Mouse (Mus musculus) stomach, postnatal 0 days (tissue): ENCODE results near the gene Cds2. TPM values are rescaled to one million over a fixed set of nuclear protein-coding genes. Genes with fewer than 3 reads are reported as not detected.
A peak's percentile ranks its signal among the peaks of the same experiment; 100 is the strongest.

Experiments used
- ATAC-seq: fragments of 200-750 bp; cut with Nextera tagmentation; 2 replicates; pipeline ENCODE4 v1.8.0; 2017; ENCODE audit not compliant: low FRiP score, low TSS enrichment
- DNase-seq: peaks from one replicate; pipeline ENCODE4 v3.0.0-alpha.2; 2016; ENCODE audit warnings: low spot score
- H3K27ac ChIP-seq: fragments of 300-500 bp; sonication (generic); replicated peaks from 2 replicates; pipeline ENCODE4 v1.5.1; 2014; ENCODE audit warnings: mild to moderate bottlenecking, control low read depth
- H3K27me3 ChIP-seq: fragments of 300-500 bp; sonication (generic); 2 replicates; pipeline ENCODE4 v1.6.1; 2014; ENCODE audit warnings: low read length; ENCODE audit not compliant: control insufficient read depth, insufficient read depth
- H3K36me3 ChIP-seq: fragments of 300-500 bp; sonication (generic); 2 replicates; pipeline ENCODE4 v1.6.1; 2014; ENCODE audit warnings: low read length, mixed read lengths; ENCODE audit not compliant: control insufficient read depth, insufficient read depth
- H3K4me1 ChIP-seq: fragments of 300-500 bp; sonication (generic); replicated peaks from 2 replicates; pipeline ENCODE4 v1.6.1; 2014; ENCODE audit warnings: antibody characterized with exemption; ENCODE audit not compliant: control insufficient read depth, insufficient read depth
- H3K4me2 ChIP-seq: fragments of 300-500 bp; sonication (generic); replicated peaks from 2 replicates; pipeline ENCODE4 v1.6.1; 2014; ENCODE audit warnings: low read depth, mild to moderate bottlenecking, control low read depth, moderate library complexity
- H3K4me3 ChIP-seq: fragments of 300-500 bp; sonication (generic); 2 replicates; pipeline ENCODE4 v1.5.1; 2014; ENCODE audit warnings: low read depth, low read length, control low read depth
- H3K9ac ChIP-seq: fragments of 300-500 bp; sonication (generic); 2 replicates; pipeline ENCODE4 v1.6.1; 2014; ENCODE audit warnings: mild to moderate bottlenecking, low read length, control low read depth, mixed read lengths
- H3K9me3 ChIP-seq: fragments of 300-500 bp; sonication (generic); 2 replicates; pipeline ENCODE4 v1.6.1; 2016; ENCODE audit warnings: low read length; ENCODE audit not compliant: control insufficient read depth
- CTCF ChIP-seq: IDR thresholded peaks from 2 replicates; pipeline ENCODE4 v1.5.1; 2016; ENCODE audit warnings: antibody characterized with exemption, low read depth, mild to moderate bottlenecking, moderate library complexity
- EP300 ChIP-seq: optimal IDR thresholded peaks from 2 replicates; pipeline ENCODE3; 2016; ENCODE audit warnings: antibody characterized with exemption
- WGBS: fragments of 180-500 bp; shearing (Covaris S2); extraction: QIAGEN DNeasy Blood & Tissue Kit; methylation state at CpG from one replicate; pipeline ENCODE4 v1.1.7; 2014; 5-methylcytosine and 5-hydroxymethylcytosine counted together
- polyA plus RNA-seq: library from polyadenylated mRNA; unstranded; fragments of >200 nt; fragmentation: Nextera tagmentation; extraction: Ambion mirVana; gene quantifications from 2 replicates; pipeline ENCODE4 v1.2.1, GENCODE M21; 2015

The Cds2 gene
- polyA plus RNA-seq, 1 experiment from 2014 or later, result 12.6 TPM

- DNase-seq, result no peak
- ATAC-seq, result peak; percentile 45; the same call in 1 of the 2 replicates
- no peaks in the 10 kb centered on the region for H3K4me1 ChIP-seq
- WGBS, result 88% methylated on average over 4 of the region's 4 CpGs
- H3K9me3 ChIP-seq, result no peaks in the 10 kb centered on the region
- peaks cover 25% of the 10 kb centered on the region for H3K36me3 ChIP-seq
- no peak overlapping the region for H3K4me3 ChIP-seq
- TF ChIP-seq EP300 (no peak), CTCF (no peak)
- no peak overlapping the region for H3K9ac ChIP-seq
- no peaks in the 10 kb centered on the region for H3K27me3 ChIP-seq
- H3K27ac ChIP-seq, result no peak overlapping the region
- no peak overlapping the region for H3K4me2 ChIP-seq
Observed at GRCm38 (mm10) chr2:132298250-132298649, 35.3 kb downstream of the Cds2 start.

- no peak overlapping the region for H3K27ac ChIP-seq
- DNase-seq (no peak), ATAC-seq (no peak)
- no peak overlapping the region for H3K9ac ChIP-seq
- H3K36me3 ChIP-seq, result peaks cover 14% of the 10 kb centered on the region
- H3K4me3 ChIP-seq, result no peak overlapping the region
- H3K27me3 ChIP-seq, result no peaks in the 10 kb centered on the region
- H3K4me2 ChIP-seq, result no peak overlapping the region
- no peaks in the 10 kb centered on the region for H3K9me3 ChIP-seq
- WGBS, result 92% methylated on average over 4 of the region's 4 CpGs
- TF ChIP-seq CTCF (no peak), EP300 (no peak)
- H3K4me1 ChIP-seq, result no peaks in the 10 kb centered on the region
Observed at GRCm38 (mm10) chr2:132301436-132301835, 38.5 kb downstream of the Cds2 start.

GRCm38 (mm10) chr2:132305165-132305564 is 42.2 kb downstream of the Cds2 start:
- H3K36me3 ChIP-seq, result peaks cover 5% of the 10 kb centered on the region; the same call in 1 of the 2 replicates
- DNase-seq (no peak), ATAC-seq (no peak)
- H3K27me3 ChIP-seq, result no peaks in the 10 kb centered on the region
- H3K27ac ChIP-seq, result no peak overlapping the region
- H3K9ac ChIP-seq, result no peak overlapping the region
- no peak overlapping the region for H3K4me2 ChIP-seq
- 87% methylated on average over 7 of the region's 7 CpGs for WGBS
- TF ChIP-seq CTCF (no peak), EP300 (no peak)
- no peaks in the 10 kb centered on the region for H3K4me1 ChIP-seq
- no peaks in the 10 kb centered on the region for H3K9me3 ChIP-seq
- no peak overlapping the region for H3K4me3 ChIP-seq

GRCm38 (mm10) chr2:132305988-132306387 is 43.0 kb downstream of the Cds2 start:
- ATAC-seq (no peak), DNase-seq (no peak)
- H3K4me3 ChIP-seq, result no peak overlapping the region
- peak; percentile 71 for TF ChIP-seq CTCF
- no peak for TF ChIP-seq EP300
- WGBS, result 65% methylated on average over 4 of the region's 4 CpGs
- H3K27ac ChIP-seq, result no peak overlapping the region
- no peaks in the 10 kb centered on the region for H3K9me3 ChIP-seq
- no peak overlapping the region for H3K9ac ChIP-seq
- no peaks in the 10 kb centered on the region for H3K4me1 ChIP-seq
- H3K4me2 ChIP-seq, result no peak overlapping the region
- peaks cover 5% of the 10 kb centered on the region; the same call in 1 of the 2 replicates for H3K36me3 ChIP-seq
- H3K27me3 ChIP-seq, result no peaks in the 10 kb centered on the region

- no peak overlapping the region for H3K4me3 ChIP-seq
- 90% methylated on average over 11 of the region's 11 CpGs for WGBS
- H3K9ac ChIP-seq, result no peak overlapping the region
- ATAC-seq (no peak), DNase-seq (no peak)
- no peaks in the 10 kb centered on the region for H3K9me3 ChIP-seq
- no peaks in the 10 kb centered on the region for H3K27me3 ChIP-seq
- H3K4me1 ChIP-seq, result no peaks in the 10 kb centered on the region
- no peak overlapping the region for H3K4me2 ChIP-seq
- H3K27ac ChIP-seq, result no peak overlapping the region
- H3K36me3 ChIP-seq, result peaks cover 2% of the 10 kb centered on the region; the same call in 1 of the 2 replicates
- TF ChIP-seq CTCF (no peak), EP300 (no peak)
Observed at GRCm38 (mm10) chr2:132307213-132307843, 44.4 kb downstream of the Cds2 start.

- TF ChIP-seq EP300, result no peak
- TF ChIP-seq CTCF, result no peak
- peaks cover 2% of the 10 kb centered on the region; the same call in 1 of the 2 replicates for H3K36me3 ChIP-seq
- H3K27me3 ChIP-seq, result no peaks in the 10 kb centered on the region
- H3K4me3 ChIP-seq, result no peak overlapping the region
- WGBS, result 94% methylated on average over 6 of the region's 6 CpGs
- H3K9ac ChIP-seq, result no peak overlapping the region
- no peak overlapping the region for H3K4me2 ChIP-seq
- H3K9me3 ChIP-seq, result no peaks in the 10 kb centered on the region
- no peak overlapping the region for H3K27ac ChIP-seq
- H3K4me1 ChIP-seq, result no peaks in the 10 kb centered on the region
- DNase-seq (no peak), ATAC-seq (no peak)
Observed at GRCm38 (mm10) chr2:132308829-132309228, 45.9 kb downstream of the Cds2 start.
